Mouse (Mus musculus): ENCODE measurements around the gene S100b.

DNA sequence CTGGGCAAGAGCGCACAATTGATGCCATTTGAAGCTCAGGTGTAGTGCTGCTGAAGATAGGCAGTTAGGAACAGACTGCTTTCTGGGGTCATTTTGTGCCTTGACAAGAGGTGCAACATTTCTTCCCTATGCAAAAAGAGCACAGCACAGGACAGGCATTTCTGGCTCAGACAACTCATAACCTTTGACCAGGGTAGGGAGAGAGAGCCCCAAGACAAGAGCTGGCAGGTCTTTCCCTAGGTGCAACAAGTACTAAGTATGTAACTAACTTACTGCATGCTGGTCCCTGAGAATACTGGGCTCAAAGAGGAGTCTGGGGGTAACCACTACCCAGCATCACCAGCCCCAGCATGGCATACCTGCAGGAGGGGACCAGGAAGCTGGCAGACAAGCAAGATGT is 574 bp upstream of the S100b start:
- no peak for TF ChIP-seq CTCF (IDR thresholded peaks at IDR 0.05; ENCODE audit: borderline replicate concordance, insufficient read depth, low read length)
- no peak for TF ChIP-seq POLR2A (IDR thresholded peaks at IDR 0.05; ENCODE audit: low read depth, low read length)

All from embryonic fibroblast, embryonic 13.5 days (primary cell).